Mouse (Mus musculus) granulocyte monocyte progenitor cell, adult 5-6 weeks (primary cell): ENCODE measurements around the gene Olfr165. TPM values are rescaled to one million over a fixed set of nuclear protein-coding genes. Genes with fewer than 3 reads are reported as not detected.
"Not testable (repeated sequence)": the region's sequence is repeated elsewhere in the genome, so short reads cannot be mapped to it uniquely, and the experiment has no call there.

Experiments
- ATAC-seq: replicated peaks from 2 replicates; pipeline ENCODE4 v1.8.0; 2016; ENCODE audit warnings: mild to moderate bottlenecking, moderate TSS enrichment, inconsistent platforms; ENCODE audit not compliant: poor library complexity, severe bottlenecking
- total RNA-seq, 2 experiments: library from RNA; stranded (forward) in 1 of 2; stranded (reverse) in 1 of 2; fragments of 200-712, 200-1000 nt in 1 of 2; fragments of >200 nt in 1 of 2; fragmentation: Nextera tagmentation in 1 of 2; gene quantifications; 2 replicates each; pipeline ENCODE4 v1.2.3; 2014 to 2017

The Olfr165 gene
- total RNA-seq (2014; fragmentation: Nextera tagmentation) (not detected in 2 replicates), total RNA-seq (2017) (not detected in 2 replicates)

GRCm38 (mm10) chr16:19423034-19423433 is at the start of gene Olfr165:
TSS of gene Olfr165 (minus strand) at chr16:19423134.
- no peak for ATAC-seq

DNA sequence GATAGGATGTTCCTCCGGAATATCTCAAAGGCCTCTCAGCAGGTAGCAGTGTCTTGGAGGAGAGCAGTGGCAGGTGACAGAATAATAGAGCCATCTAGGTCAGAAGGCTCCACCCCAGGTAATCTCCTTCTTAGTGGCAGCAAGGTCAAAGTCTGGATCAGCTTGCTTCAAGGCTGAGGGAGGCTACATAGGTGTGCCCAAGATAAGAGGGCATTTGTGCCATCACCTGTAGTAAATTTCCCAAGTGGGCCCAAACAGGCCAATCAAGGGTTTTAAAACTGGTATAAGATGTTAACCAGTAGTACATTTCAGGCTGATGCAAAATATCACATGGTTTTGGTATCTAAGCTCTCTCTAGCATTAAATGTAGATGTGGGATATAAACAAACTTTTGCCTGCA is 41.4 kb upstream of the Olfr165 start:
- no peak for ATAC-seq

DNA sequence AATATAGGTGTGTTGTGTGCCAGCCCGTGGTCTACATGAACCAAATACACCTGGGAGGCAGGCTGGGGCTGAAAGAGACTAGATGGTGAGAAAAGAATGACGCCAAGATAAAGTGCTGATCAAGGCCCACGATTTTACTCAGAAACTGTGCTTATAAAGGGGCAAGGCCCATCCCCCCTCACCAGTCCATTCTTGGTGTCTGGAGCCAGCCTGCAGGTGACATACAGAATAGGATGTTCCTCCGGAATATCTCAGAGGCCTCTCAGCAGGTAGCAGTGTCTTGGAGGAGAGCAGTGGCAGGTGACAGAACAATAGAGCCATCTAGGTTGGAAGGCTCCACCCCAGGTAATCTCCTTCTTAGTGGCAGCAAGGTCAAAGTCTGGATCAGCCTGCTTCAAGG is 35.8 kb upstream of the Olfr165 start:
- not testable (repeated sequence) for ATAC-seq

DNA sequence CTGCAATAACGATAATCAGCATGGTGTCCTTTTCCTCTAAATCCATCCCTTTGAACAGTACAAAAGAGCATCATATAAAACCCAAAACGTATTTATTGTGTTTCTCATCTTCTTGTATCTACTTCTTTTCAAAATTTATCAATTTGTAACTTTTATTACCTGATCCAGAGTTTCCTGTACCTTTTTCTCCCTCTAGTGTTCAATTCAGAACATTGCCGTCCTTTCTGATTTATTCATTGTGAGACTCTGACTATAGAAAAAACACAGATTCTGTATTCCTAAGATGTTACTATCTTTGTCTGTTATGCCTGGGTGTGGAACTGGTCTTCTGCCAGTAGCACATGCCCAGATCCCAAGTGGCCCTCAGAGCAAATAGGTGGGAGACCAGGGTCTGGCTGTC is 35.0 kb downstream of the Olfr165 start:
- no peak for ATAC-seq

Other genes with a start within 250 kb of the Olfr165 start
- not detected in 2 replicates for gene Olfr164, start 109.1 kb downstream of the Olfr165 start, total RNA-seq (2014; fragmentation: Nextera tagmentation)
- gene Olfr164, start 109.1 kb downstream of the Olfr165 start, total RNA-seq (2017), result not detected in 2 replicates
- gene Olfr166, start 60.6 kb upstream of the Olfr165 start, total RNA-seq (2014; fragmentation: Nextera tagmentation), result not detected in 2 replicates
- not detected in 2 replicates for gene Olfr166, start 60.6 kb upstream of the Olfr165 start, total RNA-seq (2017)
- gene Olfr167, start 99.1 kb upstream of the Olfr165 start, total RNA-seq (2014; fragmentation: Nextera tagmentation), result not detected in 2 replicates
- not detected in 2 replicates for gene Olfr167, start 99.1 kb upstream of the Olfr165 start, total RNA-seq (2017)
- not detected in 2 replicates for gene Olfr168, start 112.4 kb upstream of the Olfr165 start, total RNA-seq (2014; fragmentation: Nextera tagmentation)
- gene Olfr168, start 112.4 kb upstream of the Olfr165 start, total RNA-seq (2017), result not detected in 2 replicates
- not detected in 2 replicates for gene Olfr169, start 148.7 kb upstream of the Olfr165 start, total RNA-seq (2014; fragmentation: Nextera tagmentation)
- gene Olfr169, start 148.7 kb upstream of the Olfr165 start, total RNA-seq (2017), result not detected in 2 replicates
- not detected in 2 replicates for gene Olfr170, start 188.7 kb upstream of the Olfr165 start, total RNA-seq (2014; fragmentation: Nextera tagmentation)
- not detected in 2 replicates for gene Olfr170, start 188.7 kb upstream of the Olfr165 start, total RNA-seq (2017)
- gene Olfr171, start 206.8 kb upstream of the Olfr165 start, total RNA-seq (2014; fragmentation: Nextera tagmentation), result not detected in 2 replicates
- gene Olfr171, start 206.8 kb upstream of the Olfr165 start, total RNA-seq (2017), result not detected in 2 replicates